Mouse (Mus musculus): ENCODE measurements around the gene Cct8l1.

Gene Cct8l1

GRCm38 (mm10) chr5:25515767-25516166, at the start of gene Cct8l1:
Gene Cct8l1, plus strand, starts transcription at chr5:25516067.
- DNase-seq (ENCODE audit: low spot score): no peak

GRCm38 (mm10) chr5:25472070-25472469, 43.8 kb upstream of the Cct8l1 start:
- DNase-seq (ENCODE audit: low spot score): no peak

DNA sequence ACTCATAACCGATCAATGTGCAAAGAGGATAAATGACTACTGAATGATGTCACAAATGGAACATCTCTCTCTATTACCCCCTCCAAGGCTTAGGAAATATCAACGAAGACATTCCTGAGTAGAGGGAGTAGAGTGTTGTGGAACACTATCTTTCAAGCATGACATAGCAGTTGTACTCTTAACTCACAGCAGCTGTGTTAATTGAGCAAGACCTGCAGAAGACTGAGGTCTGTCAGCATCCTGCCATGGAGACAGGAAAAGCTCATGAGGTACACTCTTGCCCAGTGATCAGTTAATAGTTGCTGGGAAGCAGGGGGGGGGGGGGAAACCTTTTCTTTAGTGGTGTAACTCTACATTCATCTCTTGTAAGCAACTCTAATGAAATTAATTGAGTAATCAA, 40.1 kb upstream of the Cct8l1 start:
- no peak for DNase-seq (ENCODE audit: low spot score)

GRCm38 (mm10) chr5:25478863-25479262, 37.0 kb upstream of the Cct8l1 start:
- no peak for DNase-seq (ENCODE audit: low spot score)

GRCm38 (mm10) chr5:25496652-25497051, 19.2 kb upstream of the Cct8l1 start:
- no peak for DNase-seq (ENCODE audit: low spot score)

GRCm38 (mm10) chr5:25497369-25497719, 18.5 kb upstream of the Cct8l1 start:
- no peak for DNase-seq (ENCODE audit: low spot score)

- DNase-seq (ENCODE audit: low spot score): peak; percentile 37
Observed at GRCm38 (mm10) chr5:25497720-25498345, 18.0 kb upstream of the Cct8l1 start.

DNA sequence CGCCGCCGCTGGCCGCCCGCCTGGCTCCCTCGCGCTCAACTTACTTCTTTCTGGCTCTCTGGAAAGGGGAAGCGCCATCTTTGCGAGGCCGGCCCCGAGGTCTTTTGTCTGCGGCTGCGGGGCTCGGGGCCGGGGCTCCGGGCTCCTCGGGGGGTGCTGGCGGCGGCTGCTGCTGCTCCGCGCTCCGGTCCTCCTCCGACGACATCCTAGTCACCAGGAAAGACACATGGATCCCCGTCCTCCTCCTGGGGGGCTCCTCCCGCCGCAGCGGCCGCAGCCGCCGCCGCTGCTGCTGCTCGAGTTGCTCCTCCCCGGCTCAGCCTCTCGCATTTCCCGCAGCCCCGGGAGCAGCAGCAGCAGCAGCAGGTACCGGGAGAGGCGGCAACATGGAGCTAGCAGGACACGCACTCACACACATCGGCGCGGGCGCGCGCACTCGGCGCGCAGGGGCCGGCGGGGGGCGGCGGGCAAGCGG, 17.5 kb upstream of the Cct8l1 start, which contains the start of gene Kmt2c:
Gene Kmt2c (minus strand): TSS at position 438 of the 475 bp plus-strand sequence.
- peak; percentile 63 for DNase-seq (ENCODE audit: low spot score)

DNA sequence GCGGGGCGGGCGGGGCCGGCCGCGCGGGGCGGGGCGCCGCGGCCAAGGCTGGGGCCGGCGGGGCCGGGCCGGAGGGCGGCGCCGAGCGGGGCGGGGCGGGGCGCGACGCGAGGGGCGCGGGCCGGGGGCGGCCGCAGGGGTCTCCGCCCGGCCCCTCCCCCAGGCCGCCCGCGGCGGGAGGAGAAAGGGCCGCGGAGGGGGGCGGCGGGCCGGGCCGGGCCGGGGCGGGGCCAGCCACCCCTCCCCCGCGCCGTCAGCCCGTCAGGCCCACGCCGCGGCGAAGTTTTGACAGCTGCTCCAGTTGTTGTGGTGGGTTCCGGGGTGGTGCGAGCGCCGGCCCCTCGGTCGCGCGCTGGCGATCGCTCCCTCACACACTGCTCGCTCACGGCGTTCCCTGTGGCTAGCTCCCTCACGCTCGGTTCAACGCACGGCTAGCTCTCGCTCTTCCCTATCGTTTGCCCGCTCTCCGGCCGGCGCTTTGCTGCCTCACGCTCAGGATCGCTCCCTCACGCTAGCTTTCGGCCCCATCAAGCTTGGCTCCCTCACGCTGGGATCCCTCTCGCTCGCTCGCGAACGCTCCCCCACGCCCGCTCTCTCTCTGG, 16.9 kb upstream of the Cct8l1 start:
- DNase-seq (ENCODE audit: low spot score): peak; percentile 67

DNA sequence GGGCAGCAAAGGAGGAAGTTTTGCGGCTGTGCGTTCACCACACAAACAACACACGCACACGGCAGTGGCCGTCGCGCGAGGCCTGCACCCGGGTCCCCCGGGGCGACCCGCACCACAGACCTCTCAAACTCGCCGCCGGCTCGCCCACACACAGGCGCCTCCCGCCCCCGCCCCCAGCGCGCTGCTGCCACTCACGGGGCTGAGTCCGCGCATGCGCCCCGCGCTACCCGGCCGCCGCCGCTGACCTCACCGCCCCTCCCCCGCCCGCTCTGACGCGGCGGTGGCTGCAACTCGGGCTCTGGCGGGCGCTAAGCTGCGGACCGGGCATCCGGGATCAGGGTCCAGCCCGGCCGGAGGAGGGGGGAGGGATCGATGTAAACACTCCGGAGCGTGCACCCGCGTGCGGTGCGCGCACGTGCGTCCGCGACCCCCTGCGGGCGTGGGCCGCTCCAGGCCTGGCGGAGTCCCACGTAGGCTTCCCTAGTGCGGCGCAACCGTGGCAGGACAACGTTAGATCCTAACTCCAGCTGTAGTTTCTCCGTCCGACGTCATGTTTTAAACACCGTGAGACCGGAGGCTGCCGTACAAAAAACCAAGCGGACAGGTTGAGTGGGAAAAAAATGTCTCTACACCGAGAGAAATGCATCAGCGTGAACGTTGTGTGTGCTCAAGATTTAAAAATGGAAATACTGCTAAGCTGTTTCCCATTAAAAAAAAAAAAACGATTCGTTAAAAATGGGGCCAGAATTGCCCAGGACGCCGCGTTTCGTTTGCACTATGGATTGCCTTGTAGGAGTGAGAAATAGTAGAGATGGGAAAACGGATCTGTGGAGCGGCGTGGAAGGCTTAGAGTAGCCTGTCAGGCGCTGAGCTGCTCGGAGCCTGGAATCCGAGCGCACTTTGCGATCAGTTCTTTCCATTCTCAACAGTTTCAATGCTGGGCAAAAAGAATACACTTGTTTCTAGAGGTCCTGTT, 16.2 kb upstream of the Cct8l1 start:
- DNase-seq (ENCODE audit: low spot score): peak; percentile 96

DNA sequence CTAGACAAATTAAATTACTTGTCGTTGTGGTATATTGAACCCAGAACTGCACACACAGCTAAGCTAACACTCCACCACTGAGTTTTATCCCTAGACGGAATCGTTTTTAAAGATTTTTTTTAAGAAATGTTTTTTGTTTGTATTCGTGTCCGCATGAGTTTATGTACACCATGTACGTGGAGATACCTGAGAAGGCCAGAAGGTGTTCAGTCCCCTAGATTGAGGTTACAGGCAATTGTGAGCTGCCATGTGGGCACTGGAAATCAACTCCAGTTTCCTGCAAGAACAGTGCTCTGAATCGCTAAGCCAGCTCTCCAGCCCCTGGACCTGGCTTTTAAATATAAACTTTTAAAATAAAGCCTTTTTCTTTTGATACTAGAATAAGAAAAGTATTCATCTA, 15.2 kb upstream of the Cct8l1 start:
- DNase-seq (ENCODE audit: low spot score): no peak

GRCm38 (mm10) chr5:25506041-25506440, 9.8 kb upstream of the Cct8l1 start:
- no peak for DNase-seq (ENCODE audit: low spot score)

GRCm38 (mm10) chr5:25516301-25516895, 531 bp downstream of the Cct8l1 start:
- DNase-seq (ENCODE audit: low spot score): no peak

GRCm38 (mm10) chr5:25517550-25517949, 1.7 kb downstream of the Cct8l1 start:
- DNase-seq (ENCODE audit: low spot score): no peak

DNA sequence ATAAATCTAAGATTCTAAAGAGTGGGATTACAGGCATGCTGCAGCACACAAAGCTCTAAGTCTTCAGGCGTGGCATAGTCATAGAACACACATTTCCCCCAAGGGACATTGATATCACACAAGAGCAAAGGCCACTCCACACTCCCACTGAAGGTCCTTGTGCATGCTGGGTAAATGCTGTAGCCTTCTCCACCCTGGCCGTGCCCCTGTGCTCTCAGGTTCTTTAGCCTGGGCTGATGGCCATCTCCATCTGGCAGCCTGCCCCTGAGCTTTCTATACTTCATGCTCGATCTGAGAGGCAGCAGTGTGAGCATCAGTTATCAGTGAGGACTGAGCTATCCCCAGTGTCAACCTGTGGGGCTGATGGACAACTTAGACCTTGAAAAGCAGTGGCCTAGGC, 4.0 kb downstream of the Cct8l1 start:
- no peak for DNase-seq (ENCODE audit: low spot score)

- DNase-seq (ENCODE audit: low spot score): no peak
Observed at GRCm38 (mm10) chr5:25521461-25521860, 5.6 kb downstream of the Cct8l1 start.

- DNase-seq (ENCODE audit: low spot score): peak; percentile 29
Observed at GRCm38 (mm10) chr5:25526116-25526515, 10.2 kb downstream of the Cct8l1 start.

DNA sequence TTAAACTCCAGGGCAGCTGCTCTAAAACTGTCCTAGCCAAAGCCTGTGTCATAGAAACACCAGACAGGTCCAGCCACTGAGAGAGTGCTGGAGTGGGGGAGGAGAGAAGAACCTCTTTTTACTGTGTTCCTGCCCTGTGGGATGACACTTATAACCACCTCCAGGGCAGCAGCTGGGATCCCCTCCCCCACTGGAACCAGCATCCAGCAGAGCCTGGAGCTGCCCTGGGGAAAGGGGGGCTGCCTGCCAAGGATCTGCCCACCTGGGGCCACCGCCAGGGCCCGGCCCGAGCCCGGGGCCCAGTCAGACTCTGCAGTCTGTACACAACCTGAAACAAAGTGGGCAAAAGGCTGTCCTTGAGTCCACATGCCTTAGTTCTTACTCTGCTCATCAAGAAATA, 11.1 kb downstream of the Cct8l1 start:
- DNase-seq (ENCODE audit: low spot score): no peak

- DNase-seq (ENCODE audit: low spot score): no peak
Observed at GRCm38 (mm10) chr5:25527971-25528370, 12.1 kb downstream of the Cct8l1 start.

GRCm38 (mm10) chr5:25528851-25529528, 13.1 kb downstream of the Cct8l1 start:
- DNase-seq (ENCODE audit: low spot score): no peak

DNA sequence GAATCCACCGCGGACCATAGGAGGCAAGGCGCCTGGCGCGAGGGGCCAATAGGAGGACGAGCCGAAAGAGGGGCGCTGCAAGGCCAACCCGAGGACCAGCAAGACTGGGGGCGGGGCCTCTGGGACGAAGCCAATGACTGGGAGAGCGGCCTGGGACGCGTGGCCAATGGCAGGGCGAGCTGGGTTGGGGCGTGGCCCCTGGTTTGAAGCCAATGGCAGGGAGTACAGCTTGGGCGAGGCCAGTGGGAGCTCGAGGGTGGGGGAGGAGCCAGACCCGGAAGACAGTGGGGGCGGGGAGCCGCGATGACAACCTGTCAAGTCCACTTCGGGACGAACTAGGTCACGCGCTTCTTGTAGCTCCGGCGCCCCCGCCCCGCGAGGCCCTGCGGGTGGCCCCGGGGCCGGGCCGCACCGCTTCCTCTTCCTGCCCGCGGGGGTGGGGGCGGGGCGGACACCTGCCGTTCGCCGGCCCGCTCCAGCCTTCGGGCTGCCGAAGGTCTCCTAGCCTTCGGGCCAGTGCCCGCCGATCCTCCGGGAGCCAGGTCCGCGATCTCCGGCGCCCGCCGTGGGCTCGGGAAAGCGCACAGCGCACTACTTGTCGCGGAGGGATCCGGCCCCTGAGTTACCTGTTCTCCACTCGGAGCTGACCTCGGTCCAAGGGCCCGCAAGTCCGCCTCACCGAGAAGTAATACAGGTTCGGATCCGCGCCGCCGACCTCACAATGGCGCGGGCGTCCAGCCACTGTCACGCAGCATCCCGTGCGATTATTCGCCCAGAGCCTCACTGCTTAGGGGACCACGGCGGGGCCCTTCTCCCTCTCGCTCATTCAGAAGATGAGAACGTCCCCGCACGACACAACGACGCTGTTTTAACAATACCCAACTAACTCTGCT, 13.9 kb downstream of the Cct8l1 start:
- DNase-seq (ENCODE audit: low spot score): peak; percentile 100
